Mouse (Mus musculus): Measurements from ENCODE around the gene BC037034. TPM values are rescaled to one million over a fixed set of nuclear protein-coding genes. Genes with fewer than 3 reads are reported as not detected.

The BC037034 gene
- total RNA-seq, 2 experiments from 2014 or later = 64.2 to 67.8 TPM

DNA sequence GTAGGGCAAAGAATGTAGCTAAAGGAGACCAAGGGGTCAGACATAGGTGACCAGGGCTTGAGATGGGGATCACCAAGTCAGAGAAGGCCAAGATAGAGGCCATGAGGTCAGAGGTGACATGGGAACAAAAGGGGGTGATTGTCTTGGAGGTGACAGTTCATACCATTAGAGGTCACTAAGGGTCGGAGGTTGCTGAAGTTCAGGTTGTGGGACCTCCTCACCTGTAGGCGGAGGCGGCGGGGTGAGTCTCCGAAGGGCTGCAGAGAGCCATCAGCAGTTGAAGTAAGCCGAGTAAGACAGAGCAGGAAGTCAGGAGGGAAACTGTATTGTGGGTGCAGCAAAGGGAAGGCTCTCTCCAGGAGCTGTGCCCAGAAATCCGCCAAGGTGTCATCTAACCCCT, 14.2 kb upstream of the BC037034 start:
- Histone ChIP-seq H3K27ac (no peak overlapping the region), H3K4me3 (no peak overlapping the region)
- no peak for TF ChIP-seq CTCF (IDR thresholded peaks at IDR 0.05)
- intact Hi-C loops (cut with DNase I) = no loop called here
- DNase-seq (ENCODE audit: extremely low spot score in 1 of 2, low spot score in 2 of 2) = no peak

DNA sequence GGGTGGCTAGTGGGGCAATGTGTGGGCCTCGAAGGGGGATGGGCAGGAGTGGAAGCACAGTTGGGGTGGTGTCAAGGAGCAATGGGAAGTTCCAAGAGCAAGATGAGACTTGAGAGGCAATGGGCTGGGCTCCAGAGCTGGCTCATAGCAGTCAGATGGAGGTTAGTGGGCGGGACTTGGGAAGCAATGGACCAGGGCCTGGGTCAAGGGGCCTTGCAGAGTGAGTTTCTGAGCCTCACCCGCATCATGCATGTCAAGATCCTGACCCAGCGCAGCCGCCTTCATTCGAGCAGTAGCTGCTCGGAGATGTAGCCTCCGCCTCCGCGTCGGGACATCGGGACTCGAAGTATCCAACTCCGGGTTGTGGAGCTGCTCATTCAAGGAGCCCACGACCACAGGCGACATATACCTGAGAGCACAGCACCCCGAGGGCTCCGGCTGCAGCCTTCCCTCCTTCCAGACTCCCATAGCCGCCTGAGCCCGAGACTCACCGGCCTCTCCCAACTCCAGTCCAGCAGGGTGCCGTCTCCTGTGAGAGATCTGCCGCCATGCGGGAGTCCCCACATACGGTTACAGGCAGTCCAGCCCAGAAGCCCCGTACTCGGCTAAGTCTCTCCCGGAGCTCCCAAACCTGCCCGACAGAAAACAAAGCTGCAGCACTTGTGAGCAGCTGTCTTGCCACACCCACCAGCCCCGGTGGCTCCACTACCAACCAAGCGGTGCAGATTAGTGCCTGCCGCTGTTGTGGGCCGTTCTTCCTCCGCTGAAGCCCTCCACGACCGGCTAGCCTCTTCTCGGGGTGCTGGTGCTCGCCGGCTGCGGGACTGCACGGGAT, 11.6 kb upstream of the BC037034 start:
- intact Hi-C loops (cut with DNase I) = no loop called here

DNA sequence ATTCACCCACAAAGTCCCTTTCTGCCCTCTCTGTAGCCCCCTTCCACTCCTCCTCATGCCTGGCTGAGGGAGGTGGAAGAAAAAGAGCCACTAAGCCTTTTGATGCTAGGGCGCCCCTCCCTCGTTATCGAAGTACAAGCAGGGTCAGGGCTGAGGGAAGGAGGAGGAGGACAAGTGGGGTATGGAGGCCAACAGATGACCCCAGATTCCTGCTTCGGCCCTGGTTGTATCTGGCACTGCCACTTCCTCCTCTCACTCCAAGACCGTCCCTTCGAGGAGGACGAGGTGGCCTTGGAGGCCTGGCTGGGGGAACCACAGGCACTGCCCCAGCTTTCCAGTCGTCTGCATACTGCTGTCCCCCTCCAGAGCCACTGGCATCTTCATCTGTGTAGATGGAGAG, 10.4 kb upstream of the BC037034 start:
- no peak for DNase-seq (ENCODE audit: extremely low spot score in 1 of 2, low spot score in 2 of 2)
- Histone ChIP-seq H3K4me3 (no peak overlapping the region), H3K27ac (no peak overlapping the region)
- TF ChIP-seq CTCF (IDR thresholded peaks at IDR 0.05) = no peak
- intact Hi-C loops (cut with DNase I) = no loop called here

More for the DNA sequence above, 11.6 kb upstream of the BC037034 start:
- TF ChIP-seq CTCF (IDR thresholded peaks at IDR 0.05) = no peak
- DNase-seq (ENCODE audit: extremely low spot score in 1 of 2, low spot score in 2 of 2) = no peak
- Histone ChIP-seq H3K27ac (no peak overlapping the region), H3K4me3 (0 out of 2 replicates have a peak overlapping the region, but pooled peaks have one; percentile 14)

DNA sequence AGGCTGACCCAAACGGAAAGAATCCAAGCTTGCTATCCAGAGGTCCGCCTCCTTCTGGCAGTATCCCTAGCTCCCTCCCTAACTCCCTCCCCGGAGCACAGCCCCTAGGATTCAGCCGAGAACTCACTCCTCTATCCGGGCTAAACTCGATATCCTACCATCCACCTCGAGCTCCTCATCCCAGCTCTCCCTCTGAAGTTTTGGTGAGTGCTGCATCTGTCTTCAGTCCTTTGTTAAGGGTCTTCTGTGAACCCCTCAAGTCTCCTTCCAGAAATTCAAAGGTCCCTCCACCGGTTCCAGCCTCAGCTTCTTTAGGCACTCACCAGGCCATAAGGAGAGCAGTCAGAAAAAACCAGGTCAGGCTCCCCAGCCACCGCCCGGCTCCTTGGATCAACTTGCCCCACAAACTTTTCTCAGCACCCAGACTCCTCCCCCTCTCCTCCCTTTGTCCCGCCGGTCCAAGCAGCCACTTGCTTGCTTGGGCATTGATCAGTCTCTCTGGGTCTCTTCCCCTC, 8.6 kb upstream of the BC037034 start, which contains the start of gene Gal3st4:
Gene Gal3st4, minus strand, starts transcription at position 432 of the 515 bp plus-strand sequence.
- Histone ChIP-seq H3K27ac (peak within 1 kb of the TSS; percentile 1; the same call in 1 of the 2 replicates), H3K4me3 (peak within 1 kb of the TSS; percentile 14)
- DNase-seq (ENCODE audit: extremely low spot score in 1 of 2, low spot score in 2 of 2) = no peak
- TF ChIP-seq CTCF (IDR thresholded peaks at IDR 0.05) = no peak
- intact Hi-C loops (cut with DNase I) = no loop called here

DNA sequence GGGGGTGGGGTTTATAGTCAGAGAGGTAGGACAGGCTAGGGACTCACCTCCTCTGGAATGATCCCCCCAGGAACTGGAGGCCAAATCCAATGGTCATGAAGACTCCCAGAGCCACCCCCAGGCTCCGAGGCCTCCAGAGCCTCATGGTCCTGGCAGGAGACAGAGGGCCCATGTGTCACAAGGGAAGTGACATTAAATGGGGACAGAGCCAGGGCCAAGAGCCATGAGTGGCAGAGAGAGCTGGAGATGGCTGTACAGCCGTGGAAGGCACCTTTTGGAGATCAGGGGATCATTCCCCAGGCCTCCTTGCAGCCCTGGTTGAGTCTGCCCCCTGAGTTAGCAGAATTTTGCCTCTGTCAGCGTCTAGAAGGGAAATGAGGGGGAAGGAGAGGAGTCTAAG, 7.4 kb upstream of the BC037034 start:
- H3K4me3 ChIP-seq = no peak overlapping the region
- TF ChIP-seq CTCF (IDR thresholded peaks at IDR 0.05) = no peak
- no peak for DNase-seq (ENCODE audit: extremely low spot score in 1 of 2, low spot score in 2 of 2)
- H3K27ac ChIP-seq = no peak overlapping the region
- intact Hi-C loops (cut with DNase I) = no loop called here

DNA sequence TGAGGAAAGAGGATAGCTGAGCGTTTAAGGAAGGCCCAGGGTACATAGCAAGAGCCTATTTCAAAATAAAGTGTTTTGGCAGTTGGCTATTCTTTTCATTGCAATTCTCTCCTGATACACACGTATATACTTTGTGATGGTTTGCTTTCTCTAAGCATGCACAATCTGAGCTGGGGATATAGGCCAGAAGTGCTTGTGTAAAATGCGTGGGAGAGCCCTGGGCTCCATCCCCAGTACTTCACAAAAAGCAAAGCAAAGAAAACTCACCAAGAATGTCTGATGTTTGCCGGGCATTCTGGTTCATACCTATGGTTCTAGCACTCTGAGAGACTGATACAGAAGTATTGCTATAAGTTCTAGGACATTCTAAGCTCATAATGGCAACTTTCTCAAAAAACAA, 5.1 kb upstream of the BC037034 start:
- H3K27ac ChIP-seq = no peak overlapping the region
- H3K4me3 ChIP-seq = no peak overlapping the region
- TF ChIP-seq CTCF (IDR thresholded peaks at IDR 0.05) = no peak
- intact Hi-C loops (cut with DNase I) = no loop called here
- DNase-seq (ENCODE audit: extremely low spot score in 1 of 2, low spot score in 2 of 2) = no peak

DNA sequence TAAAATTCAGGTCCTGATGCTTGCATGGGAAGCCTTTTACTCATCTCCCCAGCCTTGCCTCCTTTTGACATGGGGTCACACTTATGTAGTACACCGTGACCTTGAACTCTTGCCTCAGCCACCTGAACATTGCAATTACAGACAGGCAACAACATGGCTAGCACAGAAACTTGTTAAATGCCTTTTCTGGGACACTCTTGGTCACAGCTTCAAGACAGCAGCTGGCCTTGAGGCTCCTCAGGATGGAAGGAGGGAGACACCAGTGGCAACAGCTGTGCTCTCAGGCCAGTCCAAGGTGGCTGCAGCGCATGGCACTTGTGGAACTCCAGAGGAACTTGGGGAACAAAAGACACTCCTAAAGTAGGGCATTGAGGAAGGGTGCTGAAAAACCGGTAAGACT, 3.3 kb upstream of the BC037034 start:
- DNase-seq (ENCODE audit: extremely low spot score in 1 of 2, low spot score in 2 of 2) = no peak
- TF ChIP-seq CTCF (IDR thresholded peaks at IDR 0.05) = no peak
- intact Hi-C loops (cut with DNase I) = no loop called here
- no peak overlapping the region for H3K27ac ChIP-seq
- H3K4me3 ChIP-seq = no peak overlapping the region

DNA sequence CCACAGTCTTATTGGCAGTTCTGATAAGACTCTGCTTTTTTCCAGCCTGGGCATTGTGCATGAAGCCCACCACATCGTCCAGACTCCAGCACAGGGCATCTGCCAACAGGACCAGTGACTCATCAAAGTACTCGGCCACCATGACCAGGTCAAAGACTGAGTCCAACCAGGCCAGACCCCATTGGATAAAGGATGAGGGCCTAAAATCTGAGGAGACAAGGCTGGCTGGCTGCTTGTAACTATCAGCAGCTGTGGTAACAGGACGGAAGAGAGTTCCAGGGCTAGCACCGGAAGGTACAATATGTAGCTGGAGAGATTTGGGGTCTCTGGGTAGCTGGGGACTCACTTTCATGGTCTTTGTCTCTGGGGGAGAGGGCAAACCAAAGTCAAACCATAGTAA, 1.9 kb upstream of the BC037034 start:
- no peak for TF ChIP-seq CTCF (IDR thresholded peaks at IDR 0.05)
- DNase-seq (ENCODE audit: extremely low spot score in 1 of 2, low spot score in 2 of 2) = no peak
- Histone ChIP-seq H3K27ac (no peak overlapping the region), H3K4me3 (no peak overlapping the region)
- intact Hi-C loops (cut with DNase I) = no loop called here

DNA sequence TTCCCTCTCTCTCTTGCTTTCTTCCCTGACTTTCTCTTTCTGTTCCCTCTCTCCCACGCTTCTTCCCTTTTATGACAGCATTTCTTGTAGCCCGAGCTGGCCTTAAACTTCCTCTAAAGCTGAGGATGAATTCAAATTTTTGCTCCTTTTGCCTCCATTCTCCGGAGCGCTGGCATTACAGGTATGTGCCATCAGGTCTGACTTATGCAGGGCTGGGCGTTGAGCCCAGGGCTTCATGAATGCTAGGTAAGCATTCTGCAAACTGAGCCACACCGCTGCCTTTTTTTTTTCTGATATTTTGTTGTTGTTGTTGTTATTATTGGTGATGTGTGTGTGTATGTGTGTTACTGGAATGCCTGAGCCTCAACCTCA, 360 bp upstream of the BC037034 start:
- no peak for TF ChIP-seq CTCF (IDR thresholded peaks at IDR 0.05)
- peak overlapping the region; percentile 92 for H3K27ac ChIP-seq
- intact Hi-C loops (cut with DNase I) = loop anchor here (5.0 kb wide), 1 partner anchor 178 kb away; the partner anchor contains the start of gene Zfp157
- no peak for DNase-seq (ENCODE audit: extremely low spot score in 1 of 2, low spot score in 2 of 2)
- peak overlapping the region; percentile 99 for H3K4me3 ChIP-seq

DNA sequence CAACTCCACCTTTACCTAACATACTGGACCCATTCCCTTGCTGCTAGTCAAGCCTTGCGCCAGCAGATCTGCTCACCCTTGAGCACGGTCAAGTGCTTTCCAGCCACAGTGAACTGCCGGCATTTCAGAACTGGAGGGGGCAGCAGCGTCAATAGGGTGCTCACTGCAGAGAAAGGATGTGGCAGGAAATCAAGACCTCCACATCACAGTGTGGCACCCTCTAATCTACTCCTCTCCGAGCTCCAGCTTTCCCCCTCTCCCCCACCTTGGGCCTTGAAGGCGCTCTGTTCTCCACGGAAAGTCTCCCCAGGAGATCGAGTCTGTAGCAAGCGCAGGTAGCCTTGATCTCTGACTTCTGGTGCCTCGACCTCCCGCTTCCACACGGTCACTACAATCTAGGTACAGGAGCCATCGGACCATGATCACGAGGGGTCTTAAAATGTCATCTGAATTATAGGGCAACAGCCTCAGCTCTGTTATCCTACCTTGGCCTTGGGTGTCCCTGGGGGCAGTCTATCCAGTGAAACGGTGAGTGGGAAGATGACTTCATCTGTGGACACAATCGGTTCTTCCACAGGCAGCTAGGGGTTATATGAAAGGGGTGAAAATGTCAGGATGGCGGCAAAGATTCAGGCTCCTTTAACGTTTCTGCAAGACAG, 1.1 kb downstream of the BC037034 start:
- intact Hi-C loops (cut with DNase I) = loop anchor here (5.0 kb wide), 1 partner anchor 180 kb away; the partner anchor contains the start of gene Zfp157
- no peak for TF ChIP-seq CTCF (IDR thresholded peaks at IDR 0.05)
- peak in 1 of 2 experiments; percentile 11 for DNase-seq (ENCODE audit: extremely low spot score in 1 of 2, low spot score in 2 of 2)
- Histone ChIP-seq H3K27ac (peak overlapping the region; percentile 92), H3K4me3 (peak overlapping the region; percentile 99)

DNA sequence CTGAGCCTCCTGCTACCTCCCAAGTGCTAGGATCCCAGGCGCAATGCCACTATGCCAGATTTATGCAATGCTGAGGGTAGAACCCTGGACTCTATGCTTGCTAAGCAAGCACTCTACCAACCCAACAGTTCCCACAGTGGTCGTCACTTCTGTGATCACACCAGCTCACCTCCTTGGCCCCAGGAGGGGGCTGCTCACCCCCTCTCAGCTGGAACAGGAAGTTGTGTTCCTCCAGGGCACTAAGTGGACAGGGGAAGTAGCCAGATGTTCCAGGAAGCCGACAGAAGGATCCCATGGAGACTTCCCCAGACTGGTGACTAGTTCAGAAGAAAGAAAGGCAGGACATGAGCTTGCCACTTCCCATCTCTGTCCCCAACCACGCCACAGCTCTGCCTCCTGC, 1.8 kb downstream of the BC037034 start:
- no peak overlapping the region; the same call in 1 of the 2 replicates for H3K4me3 ChIP-seq
- TF ChIP-seq CTCF (IDR thresholded peaks at IDR 0.05) = no peak
- intact Hi-C loops (cut with DNase I) = loop anchor here (5.0 kb wide), 1 partner anchor 180 kb away; the partner anchor contains the start of gene Zfp157
- no peak for DNase-seq (ENCODE audit: extremely low spot score in 1 of 2, low spot score in 2 of 2)
- H3K27ac ChIP-seq = no peak overlapping the region

DNA sequence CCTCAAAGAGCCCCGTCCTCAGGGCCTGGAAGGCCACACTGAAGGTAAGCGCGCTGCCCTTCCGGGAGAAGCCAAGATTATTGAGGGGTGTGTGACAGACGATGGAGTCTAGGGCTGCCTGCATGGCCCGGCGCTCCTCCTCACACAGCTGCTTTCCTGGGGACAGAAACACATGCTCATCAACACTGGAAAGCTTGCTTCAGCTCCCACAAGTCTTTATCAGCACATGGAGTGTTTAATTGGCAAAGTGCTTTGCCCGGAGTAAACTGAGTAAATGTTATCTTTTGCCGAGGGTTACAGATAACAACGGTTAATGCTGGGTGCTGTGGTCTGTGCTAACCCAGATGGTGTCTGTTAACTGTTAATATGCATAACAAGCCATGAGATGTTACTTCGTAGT, 3.0 kb downstream of the BC037034 start:
- Histone ChIP-seq H3K4me3 (no peak overlapping the region), H3K27ac (no peak overlapping the region)
- no peak for TF ChIP-seq CTCF (IDR thresholded peaks at IDR 0.05)
- peak in 1 of 2 experiments; percentile 8 for DNase-seq (ENCODE audit: extremely low spot score in 1 of 2, low spot score in 2 of 2)
- intact Hi-C loops (cut with DNase I) = loop anchor here (5.0 kb wide), 1 partner anchor 181 kb away; the partner anchor contains the start of gene Zfp157

All from left cerebral cortex, adult 2 months (tissue).